Mouse (Mus musculus): ENCODE results near the gene Trcg1. TPM values are rescaled to one million over a fixed set of nuclear protein-coding genes. Genes with fewer than 3 reads are reported as not detected.
"Not testable (repeated sequence)": the region's sequence is repeated elsewhere in the genome, so short reads cannot be mapped to it uniquely, and the experiment has no call there.

The Trcg1 gene
- total and polyA plus RNA-seq, 3 experiments, result not detected

DNA sequence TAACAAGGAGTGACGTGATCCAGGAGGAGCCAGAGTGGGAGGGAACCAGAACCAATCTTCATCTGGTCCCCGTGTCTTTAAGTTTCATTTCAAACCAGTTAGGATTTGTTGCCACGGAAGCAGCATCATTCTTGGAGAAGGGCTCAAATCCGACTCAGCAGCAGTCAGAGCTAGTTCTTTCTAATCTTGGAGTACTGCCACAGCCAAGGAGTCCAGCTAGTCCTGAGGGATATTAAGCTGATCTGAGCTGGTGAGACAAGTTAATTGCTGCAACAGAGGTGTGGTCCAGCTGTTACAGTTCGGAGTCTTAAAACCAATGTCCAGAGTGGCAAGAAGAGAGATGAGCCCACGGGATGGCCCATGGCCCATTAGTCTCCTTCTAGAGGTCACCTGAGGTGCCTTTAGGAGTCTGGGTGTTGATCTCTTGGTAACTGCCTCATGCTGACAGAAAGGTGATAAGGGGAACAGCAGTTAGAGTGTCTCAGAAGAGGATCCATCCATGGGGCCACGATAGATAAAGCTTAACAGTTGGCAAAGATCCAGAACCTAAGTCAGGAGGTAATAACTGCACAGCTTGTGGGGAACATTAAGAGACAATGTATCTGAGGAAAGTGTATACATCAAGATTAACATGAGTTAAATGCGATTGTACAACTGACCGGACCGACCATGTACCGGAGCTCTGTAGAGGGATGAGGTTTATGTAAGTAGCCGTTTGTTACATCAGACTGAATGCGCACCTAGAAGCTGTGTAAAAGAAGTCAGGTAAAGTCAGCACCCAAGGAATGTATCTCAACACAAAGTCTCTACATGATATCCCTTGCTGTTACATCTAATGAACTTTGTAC lies 10.4 kb upstream of the Trcg1 start (continued):
- TF ChIP-seq ZKSCAN1 (IDR thresholded peaks at IDR 0.05; ENCODE audit: low read depth, low read length), result no peak
- TF ChIP-seq MAZ (IDR thresholded peaks at IDR 0.05; ENCODE audit: low read depth, low read length), result peak; percentile 53; the same call in 1 of the 2 replicates
- TF ChIP-seq NELFE (IDR thresholded peaks at IDR 0.05; ENCODE audit: low read depth, low read length), result peak; percentile 55
- no peak for TF ChIP-seq GABPA (IDR thresholded peaks at IDR 0.05; ENCODE audit: low read depth, low read length)
- peak; percentile 99 for TF ChIP-seq EP300 (IDR thresholded peaks at IDR 0.05; ENCODE audit: low read depth in 1 of 2, low read length in 2 of 2)
- TF ChIP-seq TBP (IDR thresholded peaks at IDR 0.05; ENCODE audit: low read depth, low read length), result peak; percentile 77
- TF ChIP-seq KAT2A (conservative IDR thresholded peaks at IDR 0.05; ENCODE audit: low read depth, low read length), result peak; percentile 60
- peak; percentile 98 for TF ChIP-seq TCF12 (IDR thresholded peaks at IDR 0.05; ENCODE audit: low read depth, low read length)
- TF ChIP-seq ZC3H11A (IDR thresholded peaks at IDR 0.05; ENCODE audit: low read depth, low read length), result no peak; the same call in 1 of the 2 replicates
- peak; percentile 97 for TF ChIP-seq SIN3A (IDR thresholded peaks at IDR 0.05; ENCODE audit: low read length)
- TF ChIP-seq ETS1 (IDR thresholded peaks at IDR 0.05; ENCODE audit: low read depth, low read length), result peak; percentile 95
- TF ChIP-seq E2F4 (IDR thresholded peaks at IDR 0.05; ENCODE audit: borderline replicate concordance, low read depth, low read length), result peak; percentile 78; the same call in 1 of the 2 replicates

- peak overlapping the region; percentile 96 for H3K27ac ChIP-seq (ENCODE audit: control insufficient read depth, low read depth, low read length)
- H3K36me3 ChIP-seq (ENCODE audit: control insufficient read depth in 1 of 2, insufficient read depth in 2 of 2, low read length in 2 of 2), result peaks cover 0 to 48% of the 10 kb centered on the region in 2 experiments; a peak in 2 of 4 replicates
- TF ChIP-seq CHD1 (IDR thresholded peaks at IDR 0.05; ENCODE audit: low read depth, low read length), result peak; percentile 95
- 0 out of 2 replicates have a peak, but pooled peaks have one; percentile 14 for TF ChIP-seq HCFC1 (IDR thresholded peaks at IDR 0.05; ENCODE audit: low read depth, low read length)
- 0 out of 2 replicates have a peak, but pooled peaks have one; percentile 17 for TF ChIP-seq ZNF384 (IDR thresholded peaks at IDR 0.05; ENCODE audit: low read depth, low read length)
- peaks cover 29 to 52% of the 10 kb centered on the region in 2 experiments for H3K4me1 ChIP-seq (ENCODE audit: control insufficient read depth in 1 of 2, insufficient read depth in 2 of 2, low read length in 2 of 2)
- not testable (repeated sequence) for H3K27me3 ChIP-seq (ENCODE audit: control insufficient read depth in 1 of 2, insufficient read depth in 2 of 2, low read length in 2 of 2); H3K9me3 ChIP-seq (replicated peaks; ENCODE audit: insufficient read depth, low read length); DNase-seq (ENCODE audit: low read depth, low spot score); H3K79me2 ChIP-seq (ENCODE audit: control insufficient read depth, insufficient read depth, low read length, poor library complexity)
- peak overlapping the region; percentile 62 for H3K9ac ChIP-seq (ENCODE audit: control insufficient read depth, low read depth, low read length, poor library complexity, severe bottlenecking)
- H3K4me3 ChIP-seq (ENCODE audit: control insufficient read depth in 1 of 2, insufficient read depth in 1 of 2, low read depth in 2 of 2, low read length in 2 of 2), result peak overlapping the region in 1 of 2 experiments; percentile 1; a peak in 1 of 4 replicates
Measured at GRCm38 (mm10) chr9:57226628-57227122, 9.7 kb upstream of the Trcg1 start.

GRCm38 (mm10) chr9:57227203-57227602 lies 9.2 kb upstream of the Trcg1 start:
- peaks cover 0 to 53% of the 10 kb centered on the region in 2 experiments; a peak in 2 of 4 replicates for H3K36me3 ChIP-seq (ENCODE audit: control insufficient read depth in 1 of 2, insufficient read depth in 2 of 2, low read length in 2 of 2)
- no peak for DNase-seq (ENCODE audit: low read depth, low spot score)

More at GRCm38 (mm10) chr9:57227203-57227602, 9.2 kb upstream of the Trcg1 start:
- Histone ChIP-seq H3K27me3 (ENCODE audit: control insufficient read depth in 1 of 2, insufficient read depth in 2 of 2, low read length in 2 of 2) (no peaks in the 10 kb centered on the region), H3K4me1 (ENCODE audit: control insufficient read depth in 1 of 2, insufficient read depth in 2 of 2, low read length in 2 of 2) (peaks cover 33 to 57% of the 10 kb centered on the region in 2 experiments), H3K27ac (ENCODE audit: control insufficient read depth, low read depth, low read length) (peak overlapping the region; percentile 96), H3K4me3 (ENCODE audit: control insufficient read depth in 1 of 2, insufficient read depth in 1 of 2, low read depth in 2 of 2, low read length in 2 of 2) (no peak overlapping the region), H3K9ac (ENCODE audit: control insufficient read depth, low read depth, low read length, poor library complexity, severe bottlenecking) (peak overlapping the region; percentile 62), H3K79me2 (ENCODE audit: control insufficient read depth, insufficient read depth, low read length, poor library complexity) (no peaks in the 10 kb centered on the region), H3K9me3 (replicated peaks; ENCODE audit: insufficient read depth, low read length) (no peaks in the 10 kb centered on the region)
- no peak for TF ChIP-seq GABPA (IDR thresholded peaks at IDR 0.05; ENCODE audit: low read depth, low read length)
- TF ChIP-seq JUND (IDR thresholded peaks at IDR 0.05; ENCODE audit: low read depth, low read length), result no peak
- TF ChIP-seq ZKSCAN1 (IDR thresholded peaks at IDR 0.05; ENCODE audit: low read depth, low read length), result no peak

Measured in MEL (cell line).